Mouse (Mus musculus): ENCODE measurements at regions not wholly inside any gene's neighbourhood (a gene's known extent, or its start where the extent isn't known, plus 50 kb on each side); places are given as distances from the start of the nearest gene placed in this dataset.
A peak's percentile ranks its signal among the peaks of the same experiment; 100 is the strongest.

GRCm38 (mm10) chr15:57187840-57188457 is 289.5 kb downstream of the Slc22a22 start:
- no peak for DNase-seq (ENCODE audit: low read depth, low spot score)

GRCm38 (mm10) chr15:57179138-57179537 is 298.3 kb downstream of the Slc22a22 start:
- no peak for DNase-seq (ENCODE audit: low read depth, low spot score)

- no peak for DNase-seq (ENCODE audit: low read depth, low spot score)
These were observed 304.7 kb downstream of the Slc22a22 start for GRCm38 (mm10) chr15:57172723-57173122.

- no peak for DNase-seq (ENCODE audit: low read depth, low spot score)
These were observed 314.8 kb downstream of the Slc22a22 start for GRCm38 (mm10) chr15:57162401-57163343.

- peak; percentile 12 for DNase-seq (ENCODE audit: low read depth, low spot score)
These were observed 337.2 kb downstream of the Slc22a22 start for GRCm38 (mm10) chr15:57140130-57140750.

GRCm38 (mm10) chr15:57104711-57105110 is 372.7 kb downstream of the Slc22a22 start:
- no peak for DNase-seq (ENCODE audit: low read depth, low spot score)

GRCm38 (mm10) chr15:57097309-57097708 is 380.1 kb downstream of the Slc22a22 start:
- no peak for DNase-seq (ENCODE audit: low read depth, low spot score)

- DNase-seq (ENCODE audit: low read depth, low spot score): no peak
These were observed 397.6 kb downstream of the Slc22a22 start for GRCm38 (mm10) chr15:57079806-57080205.

GRCm38 (mm10) chr15:57073776-57074175 is 403.6 kb downstream of the Slc22a22 start:
- DNase-seq (ENCODE audit: low read depth, low spot score): no peak

- DNase-seq (ENCODE audit: low read depth, low spot score): no peak
These were observed 415.9 kb downstream of the Slc22a22 start for GRCm38 (mm10) chr15:57061502-57061901.

GRCm38 (mm10) chr15:57059550-57060195 is 417.8 kb downstream of the Slc22a22 start:
- DNase-seq (ENCODE audit: low read depth, low spot score): no peak

GRCm38 (mm10) chr15:57052287-57052686 is 425.1 kb downstream of the Slc22a22 start:
- DNase-seq (ENCODE audit: low read depth, low spot score): no peak

GRCm38 (mm10) chr15:57036806-57037566 is 440.4 kb downstream of the Slc22a22 start:
- DNase-seq (ENCODE audit: low read depth, low spot score): no peak

- no peak for DNase-seq (ENCODE audit: low read depth, low spot score)
These were observed 444.4 kb downstream of the Slc22a22 start for GRCm38 (mm10) chr15:57033012-57033411.
